Mouse (Mus musculus): ENCODE results near the gene Ptch2.

DNA sequence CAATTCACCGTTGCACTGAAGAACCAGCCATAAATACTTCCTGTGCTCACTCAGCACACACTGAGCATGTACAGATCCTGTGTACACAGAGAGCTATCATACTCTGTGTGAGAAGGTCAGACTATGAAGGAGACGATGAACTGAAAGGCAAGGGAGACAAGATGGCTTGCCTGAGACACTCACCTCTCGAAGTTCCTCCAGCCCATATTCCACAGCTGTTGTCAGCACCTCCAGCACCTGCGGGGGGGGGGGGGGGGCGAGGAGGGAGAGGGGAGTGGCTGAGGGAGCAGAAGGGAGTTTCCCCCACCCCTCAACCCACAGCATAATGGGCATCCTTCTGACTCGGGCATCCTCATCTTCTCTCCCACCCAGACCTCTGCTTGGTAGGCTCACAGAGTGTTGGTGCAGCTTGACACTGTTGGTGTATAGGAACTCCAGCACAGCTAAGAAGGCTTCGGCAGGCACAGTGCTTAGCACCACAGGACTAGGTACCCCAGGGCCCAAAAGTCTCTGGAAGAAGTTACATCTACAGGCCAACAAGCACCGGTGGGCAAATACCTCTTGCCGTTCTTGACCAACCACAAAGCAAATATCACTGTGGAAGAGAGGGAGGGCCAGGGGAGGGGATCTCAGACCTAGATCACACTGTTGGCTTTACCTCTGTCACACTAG lies 27.8 kb downstream of the Ptch2 start:
- TF ChIP-seq GATA1 (IDR thresholded peaks at IDR 0.05; ENCODE audit: borderline replicate concordance, low read length): no peak
- TF ChIP-seq FLI1 (IDR thresholded peaks at IDR 0.05; ENCODE audit: low read length): no peak

Data from megakaryocyte, embryonic 14.5 days (primary cell).